Mouse (Mus musculus) lung, postnatal 0 days (tissue): ENCODE measurements around the gene Vps37b.

Experiments
- CTCF ChIP-seq: IDR thresholded peaks from 2 replicates; pipeline ENCODE4 v1.5.1; 2016; ENCODE audit warnings: antibody characterized with exemption, mild to moderate bottlenecking
- EP300 ChIP-seq: IDR thresholded peaks from 2 replicates; pipeline ENCODE4 v1.6.1; 2016; ENCODE audit warnings: antibody characterized with exemption, mild to moderate bottlenecking, control low read depth

GRCm38 (mm10) chr5:124035806-124036205 is 3.7 kb upstream of the Vps37b start:
- TF ChIP-seq EP300 (no peak), CTCF (no peak)
